Mouse (Mus musculus) midbrain, embryonic 16.5 days (tissue): ENCODE measurements around the gene H2afv. TPM values are rescaled to one million over a fixed set of nuclear protein-coding genes. Genes with fewer than 3 reads are reported as not detected.

Source experiments
- ATAC-seq: fragments of 200-750 bp; cut with Nextera tagmentation; 2 replicates; pipeline ENCODE4 v1.8.0; 2017; ENCODE audit warnings: moderate TSS enrichment
- H3K27ac ChIP-seq: fragments of 300-500 bp; sonication (generic); 2 replicates; pipeline ENCODE4 v1.5.1; 2014; ENCODE audit warnings: mild to moderate bottlenecking, low read length, mixed read lengths
- H3K27me3 ChIP-seq: fragments of 300-500 bp; sonication (generic); 2 replicates; pipeline ENCODE4 v1.6.1; 2014; ENCODE audit warnings: low read depth, low read length, mixed read lengths; ENCODE audit not compliant: control insufficient read depth, insufficient read depth
- H3K36me3 ChIP-seq: fragments of 300-500 bp; sonication (generic); 2 replicates; pipeline ENCODE4 v1.6.1; 2014; ENCODE audit warnings: mild to moderate bottlenecking, low read length, moderate library complexity, mixed read lengths; ENCODE audit not compliant: control insufficient read depth, insufficient read depth
- H3K4me1 ChIP-seq: fragments of 300-500 bp; sonication (generic); 2 replicates; pipeline ENCODE4 v1.6.1; 2014; ENCODE audit warnings: mild to moderate bottlenecking, low read length, mixed read lengths; ENCODE audit not compliant: control insufficient read depth, insufficient read depth
- H3K4me2 ChIP-seq: fragments of 300-500 bp; sonication (generic); 2 replicates; pipeline ENCODE4 v1.6.1; 2014; ENCODE audit warnings: mild to moderate bottlenecking, low read length, mixed read lengths
- H3K4me3 ChIP-seq: fragments of 300-500 bp; sonication (generic); 2 replicates; pipeline ENCODE4 v1.5.1; 2014; ENCODE audit warnings: low read depth, mild to moderate bottlenecking, low read length, moderate library complexity, mixed read lengths
- H3K9ac ChIP-seq: fragments of 300-500 bp; sonication (generic); 2 replicates; pipeline ENCODE4 v1.6.1; 2014; ENCODE audit warnings: low read depth, low read length, mixed read lengths
- H3K9me3 ChIP-seq: fragments of 300-500 bp; sonication (generic); replicated peaks from 2 replicates; pipeline ENCODE4 v1.6.1; 2014; ENCODE audit warnings: mild to moderate bottlenecking, low read length, mixed read lengths; ENCODE audit not compliant: control insufficient read depth, poor library complexity, severe bottlenecking
- WGBS: fragments of 180-500 bp; shearing (Covaris S2); extraction: QIAGEN DNeasy Blood & Tissue Kit; methylation state at CpG from one replicate; pipeline ENCODE4 v1.1.7; 2014; 5-methylcytosine and 5-hydroxymethylcytosine counted together
- polyA plus RNA-seq: library from polyadenylated mRNA; unstranded; fragments of >200 nt; fragmentation: Nextera tagmentation; extraction: Ambion mirVana; gene quantifications from 2 replicates; pipeline ENCODE4 v1.2.1, GENCODE M21; 2015

The H2afv gene
- polyA plus RNA-seq, 1 experiment from 2014 or later, result 203 TPM

DNA sequence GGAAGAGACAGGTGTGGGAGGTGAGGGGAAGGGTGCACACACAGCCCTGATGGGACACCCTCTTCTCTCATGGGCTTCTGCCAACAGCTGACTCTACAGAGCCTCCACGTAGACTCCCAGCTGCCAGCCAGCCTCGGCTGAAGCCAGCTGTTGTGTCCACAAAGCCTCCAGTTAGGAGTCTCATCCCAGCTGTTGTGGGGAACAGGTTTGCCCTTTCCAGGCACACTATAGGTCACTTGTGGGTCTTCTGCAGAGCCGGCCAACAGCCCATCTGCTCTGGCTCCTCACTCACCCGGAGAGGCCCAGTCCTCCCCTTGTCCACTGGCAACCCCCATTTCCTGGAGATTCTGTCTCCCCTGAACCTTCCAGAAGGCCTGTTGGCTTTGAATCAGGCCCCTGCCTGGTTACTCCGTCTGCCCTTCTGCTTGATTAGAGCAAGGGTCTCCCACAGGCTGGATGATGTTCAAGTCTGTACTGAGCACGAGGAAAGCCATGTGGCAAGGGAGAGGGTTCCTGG is 37.5 kb upstream of the H2afv start:
- H3K4me3 ChIP-seq, result no peak overlapping the region
- H3K4me2 ChIP-seq, result no peak overlapping the region
- no peak overlapping the region for H3K27ac ChIP-seq
- 80% methylated on average over 6 of the region's 6 CpGs for WGBS
- H3K36me3 ChIP-seq, result no peaks in the 10 kb centered on the region
- no peaks in the 10 kb centered on the region for H3K9me3 ChIP-seq
- H3K9ac ChIP-seq, result no peak overlapping the region
- no peak for ATAC-seq
- 0 out of 2 replicates have a peak, but pooled peaks cover 3% of the 10 kb centered on the region for H3K4me1 ChIP-seq
- peaks cover 2% of the 10 kb centered on the region; the same call in 1 of the 2 replicates for H3K27me3 ChIP-seq

DNA sequence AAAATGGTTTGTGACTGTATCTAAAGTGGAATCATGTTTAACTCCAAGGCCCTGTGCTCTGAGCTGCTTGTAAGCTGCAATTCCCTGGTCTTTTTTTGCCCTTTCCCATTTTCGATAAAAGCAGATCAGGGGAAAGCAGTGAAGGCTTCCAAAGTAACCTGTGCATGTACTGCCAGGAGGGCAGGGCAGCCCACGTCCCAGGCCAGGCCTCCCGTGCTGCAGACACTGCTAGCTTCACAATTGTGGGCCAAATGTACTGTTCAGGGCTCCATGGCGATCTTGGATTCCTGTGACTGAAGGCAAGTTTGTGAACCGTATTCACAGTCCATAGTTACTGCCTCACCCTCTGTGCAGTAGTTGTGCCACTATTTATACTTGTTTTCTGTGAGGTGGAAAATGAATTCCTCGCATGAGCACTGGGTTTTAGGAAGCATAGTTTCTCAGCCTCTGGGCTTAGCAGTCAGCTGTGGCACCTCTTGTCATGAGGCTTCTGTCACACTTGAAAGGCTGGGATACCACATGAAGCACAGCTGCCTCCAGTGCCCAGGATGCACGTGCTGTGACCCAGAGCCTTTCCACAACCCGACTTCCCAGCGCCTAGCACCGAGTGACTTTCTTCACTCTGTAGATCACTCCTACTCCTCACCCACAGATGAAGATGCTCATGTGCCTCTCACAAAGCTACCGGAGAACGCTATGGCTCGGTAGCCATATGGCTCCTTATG is 36.6 kb upstream of the H2afv start:
- Histone ChIP-seq H3K9me3 (no peaks in the 10 kb centered on the region), H3K27ac (no peak overlapping the region), H3K4me2 (no peak overlapping the region), H3K4me1 (0 out of 2 replicates have a peak, but pooled peaks cover 3% of the 10 kb centered on the region), H3K27me3 (peaks cover 2% of the 10 kb centered on the region; the same call in 1 of the 2 replicates), H3K9ac (no peak overlapping the region), H3K4me3 (no peak overlapping the region), H3K36me3 (no peaks in the 10 kb centered on the region)
- no peak for ATAC-seq
- WGBS, result 82% methylated on average over 13 of the region's 13 CpGs

- ATAC-seq, result no peak
- H3K9ac ChIP-seq, result no peak overlapping the region
These were observed 35.9 kb upstream of the H2afv start for GRCm38 (mm10) chr11:6480191-6480590.

GRCm38 (mm10) chr11:6479231-6479630 is 35.0 kb upstream of the H2afv start:
- Histone ChIP-seq H3K4me1 (peaks cover 6% of the 10 kb centered on the region), H3K9me3 (no peaks in the 10 kb centered on the region), H3K36me3 (no peaks in the 10 kb centered on the region), H3K27ac (no peak overlapping the region), H3K27me3 (peaks cover 2% of the 10 kb centered on the region; the same call in 1 of the 2 replicates), H3K4me2 (no peak overlapping the region), H3K9ac (no peak overlapping the region), H3K4me3 (no peak overlapping the region)
- no peak for ATAC-seq
- 76% methylated on average over 2 of the region's 2 CpGs for WGBS

More at GRCm38 (mm10) chr11:6480191-6480590, 35.9 kb upstream of the H2afv start:
- Histone ChIP-seq H3K4me3 (no peak overlapping the region), H3K27ac (no peak overlapping the region), H3K36me3 (no peaks in the 10 kb centered on the region), H3K9me3 (no peaks in the 10 kb centered on the region), H3K4me1 (0 out of 2 replicates have a peak, but pooled peaks cover 3% of the 10 kb centered on the region), H3K4me2 (no peak overlapping the region), H3K27me3 (peaks cover 2% of the 10 kb centered on the region; the same call in 1 of the 2 replicates)
- 75% methylated on average over 7 of the region's 7 CpGs for WGBS

DNA sequence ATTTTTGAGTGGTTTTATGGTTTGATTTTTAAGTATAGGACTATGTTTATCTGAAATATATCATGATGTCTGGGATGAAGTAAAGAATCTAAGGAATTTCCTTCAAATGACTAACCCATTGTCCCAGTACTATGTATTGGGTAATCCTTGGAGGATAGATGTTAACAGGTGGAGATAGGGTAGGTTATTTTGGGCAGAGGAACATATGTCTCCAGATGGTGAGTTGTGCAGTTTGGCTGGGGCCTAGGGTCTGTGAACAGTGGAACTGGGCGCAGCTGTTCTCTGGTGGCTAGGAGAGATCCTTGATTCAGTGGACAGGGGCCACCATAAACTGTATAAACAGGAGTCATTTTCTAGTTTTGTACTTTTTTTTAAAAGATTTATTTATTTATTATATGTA is 33.1 kb upstream of the H2afv start:
- no peak overlapping the region for H3K4me2 ChIP-seq
- ATAC-seq, result no peak
- no peak overlapping the region for H3K4me3 ChIP-seq
- WGBS, result 92% methylated on average over 1 of the region's 1 CpGs
- no peak overlapping the region for H3K27ac ChIP-seq
- peaks cover 21% of the 10 kb centered on the region for H3K4me1 ChIP-seq
- H3K36me3 ChIP-seq, result no peaks in the 10 kb centered on the region
- peaks cover 2% of the 10 kb centered on the region; the same call in 1 of the 2 replicates for H3K27me3 ChIP-seq
- no peak overlapping the region for H3K9ac ChIP-seq
- H3K9me3 ChIP-seq, result no peaks in the 10 kb centered on the region

- Histone ChIP-seq H3K9ac (no peak overlapping the region), H3K9me3 (no peaks in the 10 kb centered on the region), H3K27me3 (peaks cover 2% of the 10 kb centered on the region; the same call in 1 of the 2 replicates), H3K4me1 (peaks cover 24% of the 10 kb centered on the region), H3K27ac (no peak overlapping the region), H3K36me3 (no peaks in the 10 kb centered on the region), H3K4me2 (no peak overlapping the region), H3K4me3 (no peak overlapping the region)
- no peak for ATAC-seq
- WGBS, result 69% methylated on average over 6 of the region's 6 CpGs
These were observed 32.6 kb upstream of the H2afv start for GRCm38 (mm10) chr11:6476876-6477275.

- H3K27ac ChIP-seq, result peak within 1 kb of the TSS; percentile 94
- H3K9me3 ChIP-seq, result no peaks in the 10 kb centered on the region
- H3K4me2 ChIP-seq, result peak within 1 kb of the TSS; percentile 78
- H3K27me3 ChIP-seq, result peaks cover 2% of the 10 kb centered on the region; the same call in 1 of the 2 replicates
- 0% methylated on average over 20 of the region's 76 CpGs for WGBS
- ATAC-seq, result peak; percentile 95
- peak within 1 kb of the TSS; percentile 78 for H3K9ac ChIP-seq
- no peaks in the 10 kb centered on the region for H3K36me3 ChIP-seq
- H3K4me1 ChIP-seq, result peaks cover 32% of the 10 kb centered on the region
- H3K4me3 ChIP-seq, result peak within 1 kb of the TSS; percentile 71
These were observed 31.7 kb upstream of the H2afv start, which contains the start of gene Purb for GRCm38 (mm10) chr11:6475867-6476484. Purb (minus strand) TSS chr11:6475917.

GRCm38 (mm10) chr11:6474874-6475731 is 30.9 kb upstream of the H2afv start:
- under 1% methylated on average over 105 of the region's 109 CpGs for WGBS
- H3K27me3 ChIP-seq, result no peaks in the 10 kb centered on the region
- no peaks in the 10 kb centered on the region for H3K9me3 ChIP-seq
- peak; percentile 59 for ATAC-seq
- H3K27ac ChIP-seq, result peak overlapping the region; percentile 94
- H3K9ac ChIP-seq, result peak overlapping the region; percentile 78
- H3K36me3 ChIP-seq, result no peaks in the 10 kb centered on the region
- H3K4me1 ChIP-seq, result peaks cover 40% of the 10 kb centered on the region
- peak overlapping the region; percentile 71 for H3K4me3 ChIP-seq
- H3K4me2 ChIP-seq, result peak overlapping the region; percentile 78
